Mouse (Mus musculus) erythroblast, embryonic 14.5 days (primary cell): Measurements from ENCODE around the gene Glt1d1.

Source experiments
- GATA1 ChIP-seq: IDR thresholded peaks from 2 replicates; pipeline ENCODE4 v1.6.1; 2012; ENCODE audit warnings: low read length, inconsistent platforms, mixed read lengths
- TAL1 ChIP-seq: IDR thresholded peaks from 3 replicates; pipeline ENCODE4 v1.6.1; 2012; ENCODE audit warnings: low read length, inconsistent platforms, mixed read lengths

GRCm38 (mm10) chr5:127658257-127658656 is 26.2 kb downstream of the Glt1d1 start:
- TF ChIP-seq GATA1 (no peak), TAL1 (no peak)
